Mouse (Mus musculus) stomach, postnatal 0 days (tissue): ENCODE data around the gene Yeats2.

Source experiments
- CTCF ChIP-seq: IDR thresholded peaks from 2 replicates; pipeline ENCODE4 v1.5.1; 2016; ENCODE audit warnings: antibody characterized with exemption, low read depth, mild to moderate bottlenecking, moderate library complexity
- EP300 ChIP-seq: optimal IDR thresholded peaks from 2 replicates; pipeline ENCODE3; 2016; ENCODE audit warnings: antibody characterized with exemption

DNA sequence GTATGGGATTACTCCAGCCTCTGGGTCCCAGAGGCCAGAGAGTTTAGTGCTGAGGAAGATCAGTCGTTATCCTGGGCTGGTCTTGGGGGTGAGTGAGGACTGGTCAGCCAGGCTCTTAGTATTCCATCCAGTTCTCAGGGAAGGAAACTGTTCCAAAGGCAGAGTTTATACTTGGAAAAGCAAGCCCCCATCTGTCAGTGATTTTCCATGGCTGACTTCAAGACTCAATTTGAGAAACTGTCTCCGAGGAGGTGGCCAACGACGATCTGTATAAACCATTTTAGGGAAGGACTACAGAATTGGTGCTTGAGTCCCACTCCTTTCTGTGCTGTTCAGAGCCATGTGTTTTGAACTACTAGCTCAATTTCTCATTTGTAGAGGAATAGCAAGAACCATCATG, 97.8 kb downstream of the Yeats2 start:
- TF ChIP-seq CTCF: no peak
- no peak for TF ChIP-seq EP300
